Mouse (Mus musculus) myocyte (in vitro differentiated cells): ENCODE results near the gene Slc12a5. TPM values are rescaled to one million over a fixed set of nuclear protein-coding genes. Genes with fewer than 3 reads are reported as not detected.

Source experiments
- H3K27me3 ChIP-seq: one replicate; pipeline ENCODE4 v1.6.1; 2011; ENCODE audit not compliant: control insufficient read depth, insufficient read depth, insufficient read length
- H3K36me3 ChIP-seq: one replicate; pipeline ENCODE4 v1.6.1; 2011; ENCODE audit not compliant: control insufficient read depth, insufficient read depth
- H3K4me2 ChIP-seq: one replicate; pipeline ENCODE4 v1.6.1; 2011; ENCODE audit warnings: low read depth, control low read depth
- H3K4me3 ChIP-seq: one replicate; pipeline ENCODE4 v1.5.1; 2011; ENCODE audit warnings: mild to moderate bottlenecking, control low read depth, moderate library complexity
- H3K79me2 ChIP-seq: one replicate; pipeline ENCODE4 v1.6.1; 2011; ENCODE audit not compliant: control insufficient read depth, insufficient read depth
- H3ac ChIP-seq: one replicate; pipeline ENCODE4 v1.6.1; 2011; ENCODE audit not compliant: control insufficient read depth, insufficient read length
- CEBPB ChIP-seq: IDR thresholded peaks from 2 replicates; pipeline ENCODE4 v1.6.1; 2011; ENCODE audit warnings: mild to moderate bottlenecking, moderate library complexity; ENCODE audit not compliant: poor library complexity, insufficient read depth, severe bottlenecking
- E2F4 ChIP-seq: IDR thresholded peaks from one replicate; pipeline ENCODE4 v1.6.1; 2011; ENCODE audit warnings: mild to moderate bottlenecking, control low read depth, moderate library complexity; ENCODE audit not compliant: insufficient read depth
- MAX ChIP-seq: IDR thresholded peaks from one replicate; pipeline ENCODE4 v1.6.1; 2011; ENCODE audit warnings: low read depth, mild to moderate bottlenecking, control low read depth
- MYOD1 ChIP-seq, 3 experiments: IDR thresholded peaks; one replicate each; pipeline ENCODE4 v1.6.1; 2011; ENCODE audit warnings: control low read depth in 2 of 3, low read depth in 2 of 3, mild to moderate bottlenecking in 2 of 3, moderate library complexity in 1 of 3; ENCODE audit not compliant: insufficient read length in 2 of 3, control insufficient read depth in 1 of 3
- MYOG ChIP-seq, 3 experiments: IDR thresholded peaks; one replicate each; pipeline ENCODE4 v1.6.1; 2011; ENCODE audit warnings: control low read depth in 2 of 3, low read depth in 2 of 3, mild to moderate bottlenecking in 2 of 3; ENCODE audit not compliant: insufficient read length in 2 of 3, control insufficient read depth in 1 of 3, insufficient read depth in 1 of 3
- POLR2A ChIP-seq: IDR thresholded peaks from one replicate; pipeline ENCODE4 v1.6.1; 2011; ENCODE audit warnings: low read depth, mild to moderate bottlenecking, control low read depth, moderate library complexity; ENCODE audit not compliant: insufficient read length
- POLR2AphosphoS2 ChIP-seq: IDR thresholded peaks from one replicate; pipeline ENCODE4 v1.6.1; 2011; ENCODE audit warnings: low read depth, control low read depth; ENCODE audit not compliant: insufficient read length
- REST ChIP-seq: IDR thresholded peaks from one replicate; pipeline ENCODE4 v1.6.1; 2011; ENCODE audit warnings: mild to moderate bottlenecking, control low read depth, moderate library complexity; ENCODE audit not compliant: insufficient read depth, insufficient read length
- SRF ChIP-seq: IDR thresholded peaks from one replicate; pipeline ENCODE4 v1.6.1; 2011; ENCODE audit warnings: low read depth; ENCODE audit not compliant: control insufficient read depth, insufficient read length
- TCF12 ChIP-seq: IDR thresholded peaks from one replicate; pipeline ENCODE4 v1.6.1; 2011; ENCODE audit warnings: mild to moderate bottlenecking, control low read depth; ENCODE audit not compliant: poor library complexity, insufficient read depth, severe bottlenecking
- TCF3 ChIP-seq: IDR thresholded peaks from one replicate; pipeline ENCODE4 v1.6.1; 2011; ENCODE audit warnings: low read depth, control low read depth; ENCODE audit not compliant: insufficient read length
- USF1 ChIP-seq: IDR thresholded peaks from one replicate; pipeline ENCODE4 v1.6.1; 2011; ENCODE audit warnings: low read depth, mild to moderate bottlenecking, control low read depth, moderate library complexity
- polyA plus RNA-seq: library from polyadenylated mRNA; unstranded; fragments of >200 nt; fragmentation: generic; extraction: Trizol; gene quantifications from one replicate; pipeline ENCODE4 v1.2.1, GENCODE M21; 2012; ENCODE audit warnings: missing spikeins

The Slc12a5 gene
- polyA plus RNA-seq, 1 experiment, result 0.52 TPM

- no peaks in the 10 kb centered on the region for H3K79me2 ChIP-seq
- no peaks in the 10 kb centered on the region for H3K27me3 ChIP-seq
- no peak for TF ChIP-seq MYOD1 (IDR thresholded peaks at IDR 0.05; ENCODE audit: control insufficient read depth in 1 of 3, insufficient read length in 2 of 3, low read depth in 2 of 3)
- TF ChIP-seq TCF3, result no peak
- no peak for TF ChIP-seq REST
- TF ChIP-seq POLR2A, result no peak
- no peak for TF ChIP-seq TCF12
- no peak for TF ChIP-seq USF1
- TF ChIP-seq E2F4, result no peak
- TF ChIP-seq POLR2AphosphoS2, result no peak
- TF ChIP-seq MAX, result no peak
- H3K36me3 ChIP-seq, result peaks cover 51% of the 10 kb centered on the region
- no peak overlapping the region for H3K4me2 ChIP-seq
- no peak overlapping the region for H3K4me3 ChIP-seq
- no peak overlapping the region for H3ac ChIP-seq
These were observed 43.6 kb downstream of the Slc12a5 start for GRCm38 (mm10) chr2:165004237-165004636.

- H3K4me2 ChIP-seq, result no peak overlapping the region
- TF ChIP-seq SRF (no peak), USF1 (no peak), TCF3 (no peak), TCF12 (no peak), E2F4 (no peak), MYOG (IDR thresholded peaks at IDR 0.05; ENCODE audit: control insufficient read depth in 1 of 3, insufficient read depth in 1 of 3, insufficient read length in 2 of 3, low read depth in 2 of 3) (no peak), POLR2AphosphoS2 (no peak), POLR2A (no peak)
- no peak overlapping the region for H3K4me3 ChIP-seq
- no peaks in the 10 kb centered on the region for H3K27me3 ChIP-seq
- peaks cover 69% of the 10 kb centered on the region for H3K36me3 ChIP-seq
- no peak overlapping the region for H3ac ChIP-seq
- no peaks in the 10 kb centered on the region for H3K79me2 ChIP-seq
These were observed 46.2 kb downstream of the Slc12a5 start for GRCm38 (mm10) chr2:165006813-165007212.

GRCm38 (mm10) chr2:165007986-165008385, 47.4 kb downstream of the Slc12a5 start:
- H3ac ChIP-seq, result no peak overlapping the region
- H3K4me2 ChIP-seq, result no peak overlapping the region
- TF ChIP-seq CEBPB (no peak), USF1 (no peak), POLR2AphosphoS2 (no peak)
- no peaks in the 10 kb centered on the region for H3K27me3 ChIP-seq
- no peaks in the 10 kb centered on the region for H3K79me2 ChIP-seq
- no peak overlapping the region for H3K4me3 ChIP-seq
- peaks cover 69% of the 10 kb centered on the region for H3K36me3 ChIP-seq

DNA sequence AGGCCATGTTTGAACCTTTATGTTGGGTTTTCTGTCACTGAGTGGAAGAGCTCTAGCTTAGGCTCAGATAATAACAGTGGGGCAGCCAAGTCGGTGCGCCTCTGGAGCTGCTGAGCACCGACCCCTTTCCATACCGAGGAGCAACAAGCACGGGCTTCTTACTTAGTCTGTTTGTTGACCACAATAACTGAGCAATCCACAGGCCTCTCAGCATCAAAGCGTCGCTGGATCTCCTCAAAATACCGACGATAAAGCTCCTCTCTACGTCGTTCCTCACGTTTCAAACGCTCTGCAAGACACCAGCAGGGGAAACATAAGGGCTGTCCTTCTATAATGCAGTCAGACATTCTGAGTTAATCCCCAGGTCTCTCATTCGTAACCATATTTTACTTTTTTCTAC, 48.6 kb downstream of the Slc12a5 start:
- H3ac ChIP-seq, result no peak overlapping the region
- no peaks in the 10 kb centered on the region for H3K79me2 ChIP-seq
- peaks cover 61% of the 10 kb centered on the region for H3K36me3 ChIP-seq
- H3K27me3 ChIP-seq, result no peaks in the 10 kb centered on the region
- H3K4me2 ChIP-seq, result no peak overlapping the region
- no peak for TF ChIP-seq USF1
- TF ChIP-seq POLR2AphosphoS2, result no peak
- H3K4me3 ChIP-seq, result no peak overlapping the region

DNA sequence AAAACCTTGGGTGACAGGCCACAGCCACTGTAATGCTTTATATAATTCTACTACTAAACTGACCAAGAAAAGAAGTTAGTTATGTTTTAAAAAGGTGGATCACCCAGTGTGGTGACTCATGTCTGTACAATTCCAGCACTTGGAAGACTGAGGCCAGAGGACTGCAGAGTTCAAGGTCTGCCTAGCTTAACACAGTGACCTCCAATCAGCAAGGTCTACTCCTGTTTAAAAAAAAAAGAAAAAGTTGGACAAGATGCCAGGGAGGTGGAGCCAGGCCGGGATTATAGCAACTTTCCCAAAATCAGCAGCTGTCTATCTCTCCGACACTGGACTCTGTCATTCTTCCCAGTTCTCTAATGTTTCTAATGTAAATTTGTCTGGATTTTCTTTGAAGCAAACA, 49.0 kb downstream of the Slc12a5 start:
- TF ChIP-seq TCF3 (no peak), E2F4 (no peak)
- Histone ChIP-seq H3K79me2 (no peaks in the 10 kb centered on the region), H3ac (no peak overlapping the region), H3K36me3 (peaks cover 58% of the 10 kb centered on the region), H3K4me2 (no peak overlapping the region), H3K27me3 (no peaks in the 10 kb centered on the region), H3K4me3 (no peak overlapping the region)

- H3ac ChIP-seq, result no peak overlapping the region
- H3K36me3 ChIP-seq, result peaks cover 55% of the 10 kb centered on the region
- H3K79me2 ChIP-seq, result peaks cover 4% of the 10 kb centered on the region
- no peak overlapping the region for H3K4me3 ChIP-seq
- TF ChIP-seq USF1 (no peak), REST (no peak), TCF3 (no peak), POLR2A (no peak), MAX (no peak), POLR2AphosphoS2 (no peak), SRF (no peak), CEBPB (no peak), TCF12 (no peak), MYOG (IDR thresholded peaks at IDR 0.05; ENCODE audit: control insufficient read depth in 1 of 3, insufficient read depth in 1 of 3, insufficient read length in 2 of 3, low read depth in 2 of 3) (no peak), E2F4 (no peak), MYOD1 (IDR thresholded peaks at IDR 0.05; ENCODE audit: control insufficient read depth in 1 of 3, insufficient read length in 2 of 3, low read depth in 2 of 3) (no peak)
- no peak overlapping the region for H3K4me2 ChIP-seq
- H3K27me3 ChIP-seq, result no peaks in the 10 kb centered on the region
These were observed 49.7 kb downstream of the Slc12a5 start for GRCm38 (mm10) chr2:165010351-165010750.
